Mouse (Mus musculus) lung, postnatal 0 days (tissue): Measurements from ENCODE around the gene Chst3.
"Not testable (repeated sequence)": the region's sequence is repeated elsewhere in the genome, so short reads cannot be mapped to it uniquely, and the experiment has no call there.

Source experiments
- CTCF ChIP-seq: IDR thresholded peaks from 2 replicates; pipeline ENCODE4 v1.5.1; 2016; ENCODE audit warnings: antibody characterized with exemption, mild to moderate bottlenecking
- EP300 ChIP-seq: IDR thresholded peaks from 2 replicates; pipeline ENCODE4 v1.6.1; 2016; ENCODE audit warnings: antibody characterized with exemption, mild to moderate bottlenecking, control low read depth

DNA sequence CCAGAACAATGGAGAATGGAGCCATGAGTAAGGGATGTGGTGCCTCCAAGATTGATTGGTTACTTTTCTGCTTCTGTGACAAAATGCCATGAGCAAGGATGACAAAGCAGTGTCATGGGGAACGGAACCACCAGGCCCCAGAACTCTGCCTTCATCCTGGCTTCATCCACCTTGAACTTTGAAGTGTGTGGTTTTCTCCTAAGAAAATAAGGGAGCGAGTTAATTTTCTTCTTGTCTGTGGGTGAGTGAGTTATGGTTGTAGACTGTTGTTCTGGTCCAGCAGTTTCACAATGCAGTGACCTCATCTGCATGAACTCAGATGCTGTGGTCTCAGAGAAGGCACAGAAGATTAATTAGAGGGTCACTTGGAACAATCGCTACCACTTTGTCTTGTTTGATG is 29.3 kb upstream of the Chst3 start:
- TF ChIP-seq CTCF, EP300: not testable (repeated sequence)
